Mouse (Mus musculus) left cerebral cortex, postnatal 14 days (tissue): ENCODE measurements at regions not wholly inside any gene's neighbourhood (a gene's known extent, or its start where the extent isn't known, plus 50 kb on each side); places are given as distances from the start of the nearest gene placed in this dataset.
"Not testable (repeated sequence)": the region's sequence is repeated elsewhere in the genome, so short reads cannot be mapped to it uniquely, and the experiment has no call there.

Experiments used
- DNase-seq, 2 experiments: peaks; one replicate each; pipeline ENCODE4 v3.0.0; 2021 to 2022; ENCODE audit warnings: low spot score in 2 of 2, mixed read lengths in 1 of 2
- intact Hi-C: fragments of 180-260 bp; cut with DNase I; formaldehyde crosslinking; loops from one replicate; pipeline ENCODE4 v1.15.1; 2025

DNA sequence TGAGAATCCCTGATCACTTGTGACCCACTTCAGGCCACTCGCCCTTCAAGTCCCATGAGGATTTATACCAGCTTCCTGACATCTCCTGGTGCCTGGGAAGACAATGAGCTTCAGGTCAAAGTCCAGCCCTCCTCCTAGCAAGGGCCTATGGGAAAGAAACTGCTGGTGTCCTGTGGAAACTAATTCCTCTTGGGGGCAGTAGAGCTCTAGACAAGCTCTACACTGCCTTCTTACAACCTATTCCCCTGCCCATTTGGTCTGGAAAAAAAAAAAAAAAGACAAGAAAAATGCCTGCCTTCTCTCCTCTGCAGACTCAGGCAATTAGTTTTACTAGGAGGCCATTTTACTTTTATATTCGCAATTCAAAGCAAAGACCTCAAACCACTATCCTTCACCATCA, 132.6 kb upstream of the Olfr1324 start:
- peak in 1 of 2 experiments; percentile 83 for DNase-seq
- intact Hi-C loops, result no loop called here

DNA sequence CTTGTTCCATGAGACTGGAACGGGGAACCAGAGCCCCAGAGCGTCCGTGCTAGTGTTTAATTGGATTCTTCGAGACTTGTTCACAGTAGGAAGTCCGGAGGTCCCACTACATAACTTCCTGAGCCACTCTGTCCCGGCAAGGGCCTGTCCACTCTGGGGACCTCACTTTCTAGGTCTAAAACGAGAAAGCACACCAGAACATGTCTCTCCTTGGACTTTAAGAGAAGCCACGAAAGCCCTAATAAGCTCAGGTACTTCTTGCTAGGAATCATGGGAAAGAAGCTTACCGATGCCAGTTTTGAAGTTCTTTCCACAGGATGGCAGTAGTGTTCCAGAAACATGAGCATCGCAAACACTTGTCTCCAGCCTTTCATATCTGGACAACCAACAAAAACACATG, 122.0 kb upstream of the Olfr1324 start:
- peak in 1 of 2 experiments; percentile 78 for DNase-seq
- intact Hi-C loops, result no loop called here

DNA sequence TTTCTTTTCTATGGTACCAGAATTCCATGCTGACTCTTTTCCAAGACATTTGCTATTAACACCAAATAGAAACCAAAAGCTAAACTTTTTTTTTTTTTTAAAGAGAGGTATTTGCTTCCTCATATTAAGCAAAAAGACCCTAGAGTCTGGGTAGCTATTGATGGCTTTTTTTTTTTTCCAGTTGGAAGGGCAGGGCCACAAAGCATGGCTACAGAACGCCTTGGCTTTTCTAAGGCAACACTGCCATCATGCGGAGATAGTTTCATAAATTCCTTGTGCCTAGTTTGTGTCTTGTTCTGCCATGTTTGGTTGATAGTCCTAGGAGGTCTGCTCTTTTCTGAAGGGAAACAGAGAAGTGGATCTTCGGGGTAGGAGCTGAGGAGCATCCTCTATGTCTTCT, 121.4 kb upstream of the Olfr1324 start:
- intact Hi-C loops, result no loop called here
- peak in 1 of 2 experiments; percentile 87 for DNase-seq

- intact Hi-C loops, DNase-seq: not testable (repeated sequence)
Measured at GRCm38 (mm10) chrX:50537785-50538159, 109.5 kb upstream of the Olfr1324 start.

DNA sequence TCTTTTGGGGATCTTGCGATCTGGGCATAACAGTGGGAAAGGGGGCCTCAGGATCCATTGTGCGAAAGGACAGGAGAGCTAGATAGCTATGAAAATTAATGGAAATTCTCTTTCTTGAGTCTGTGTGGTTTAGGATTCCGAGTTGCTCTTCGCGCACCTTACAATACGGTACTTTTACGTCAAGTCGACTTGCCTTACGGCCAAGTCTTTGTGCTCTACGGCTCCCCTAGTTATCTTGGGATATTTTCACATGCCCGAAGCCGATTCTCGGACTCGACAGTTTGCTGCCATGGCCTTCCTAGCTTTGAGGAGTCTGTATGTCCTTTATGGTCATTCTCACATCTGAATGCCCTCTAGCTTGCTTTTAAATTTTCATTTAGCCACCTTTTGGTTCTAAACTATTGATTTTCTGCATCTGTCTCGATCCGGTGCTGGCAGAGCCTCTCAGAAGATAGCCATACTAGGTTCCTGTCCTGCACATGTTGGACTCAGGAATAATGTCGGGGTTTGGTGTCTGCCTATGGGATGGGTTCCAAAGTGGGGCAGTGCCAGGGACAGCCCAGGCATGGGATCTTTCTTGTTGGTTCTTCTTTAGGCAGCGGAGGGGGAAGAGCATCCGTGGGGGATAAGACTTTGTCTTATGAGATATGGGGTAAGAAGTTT, 109.0 kb upstream of the Olfr1324 start:
- intact Hi-C loops, result no loop called here

GRCm38 (mm10) chrX:50504047-50504446, 75.7 kb upstream of the Olfr1324 start:
- no peak for DNase-seq
- intact Hi-C loops, result loop anchor here (5.0 to 10.0 kb wide), 2 partner anchors 1129 to 1157 kb away; no protein-coding TSS in a partner anchor

More for the DNA sequence above, 109.0 kb upstream of the Olfr1324 start:
- DNase-seq, result peak; percentile 38 to 83

GRCm38 (mm10) chrX:50501181-50501580, 72.9 kb upstream of the Olfr1324 start:
- peak; percentile 12 to 15 for DNase-seq
- intact Hi-C loops, result loop anchor here (5.0 to 10.0 kb wide), 2 partner anchors 1126 to 1154 kb away; no protein-coding TSS in a partner anchor

DNA sequence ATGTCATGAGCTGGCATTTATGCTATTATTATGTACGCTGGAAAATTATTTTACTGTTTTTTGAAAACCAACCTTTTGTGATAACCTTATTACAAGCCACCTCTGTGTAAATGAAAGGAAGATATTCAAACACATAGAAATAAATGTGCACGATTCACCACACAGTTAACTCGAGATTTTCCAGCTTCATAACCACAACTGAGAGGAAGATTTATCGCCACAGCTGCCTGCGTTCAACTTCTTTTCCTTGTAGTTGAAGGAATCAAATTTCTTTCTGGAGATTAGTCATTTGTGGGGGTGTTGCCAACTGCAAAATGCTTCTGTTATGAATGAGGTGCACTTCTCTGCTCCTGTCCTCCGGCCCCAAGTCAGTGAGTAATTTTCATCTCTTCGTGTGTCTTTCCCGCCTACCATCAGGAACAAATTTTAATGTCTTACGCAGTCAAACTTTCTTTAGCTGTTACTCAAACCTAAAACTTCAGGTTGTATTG, 62.2 kb upstream of the Olfr1324 start:
- intact Hi-C loops, DNase-seq: not testable (repeated sequence)
